Mouse (Mus musculus): ENCODE data around the gene Vmn1r9. TPM values are rescaled to one million over a fixed set of nuclear protein-coding genes. Genes with fewer than 3 reads are reported as not detected.

Vmn1r9 gene
- not detected in 2 replicates for polyA plus RNA-seq (2012; rRNA removed)

GRCm38 (mm10) chr6:57066487-57066886, at the start of gene Vmn1r9:
TSS of gene Vmn1r9 (plus strand) at chr6:57066787.

GRCm38 (mm10) chr6:57025224-57025623, 41.4 kb upstream of the Vmn1r9 start, which contains the start of gene Vmn1r7:
TSS of gene Vmn1r7 (minus strand) at chr6:57025324.

GRCm38 (mm10) chr6:57031984-57032383, 34.6 kb upstream of the Vmn1r9 start, which contains the start of gene Vmn1r8:
TSS of gene Vmn1r8 (plus strand) at chr6:57032284.

GRCm38 (mm10) chr6:57109154-57109553, 42.6 kb downstream of the Vmn1r9 start, which contains the start of gene Vmn1r10:
TSS of gene Vmn1r10 (plus strand) at chr6:57109454.

Other genes starting within 250 kb of the Vmn1r9 start
- 40.0 and 90.3 TPM in 2 replicates for gene Fkbp9, start 234.7 kb upstream of the Vmn1r9 start, polyA plus RNA-seq (2012; rRNA removed)
- gene Nt5c3, start 142.9 kb upstream of the Vmn1r9 start, polyA plus RNA-seq (2012; rRNA removed), result 48.3 and 50.6 TPM in 2 replicates
- 0.36 and 0.43 TPM in 2 replicates for gene Vmn1r4, start 142.8 kb upstream of the Vmn1r9 start, polyA plus RNA-seq (2012; rRNA removed)
- not detected in 2 replicates for gene Vmn1r5, start 96.5 kb upstream of the Vmn1r9 start, polyA plus RNA-seq (2012; rRNA removed)
- gene Vmn1r6, start 69.5 kb upstream of the Vmn1r9 start, polyA plus RNA-seq (2012; rRNA removed), result not detected in 2 replicates
- not detected in 2 replicates for gene Vmn1r7, start 41.5 kb upstream of the Vmn1r9 start, polyA plus RNA-seq (2012; rRNA removed)
- not detected in 2 replicates for gene Vmn1r8, start 34.5 kb upstream of the Vmn1r9 start, polyA plus RNA-seq (2012; rRNA removed)
- not detected in 2 replicates for gene Vmn1r10, start 42.7 kb downstream of the Vmn1r9 start, polyA plus RNA-seq (2012; rRNA removed)
- not detected in 2 replicates for gene Vmn1r11, start 66.7 kb downstream of the Vmn1r9 start, polyA plus RNA-seq (2012; rRNA removed)
- not detected in 2 replicates for gene Vmn1r12, start 90.1 kb downstream of the Vmn1r9 start, polyA plus RNA-seq (2012; rRNA removed)
- not detected in 2 replicates for gene Vmn1r13, start 136.5 kb downstream of the Vmn1r9 start, polyA plus RNA-seq (2012; rRNA removed)
- not detected in 2 replicates for gene Vmn1r14, start 164.9 kb downstream of the Vmn1r9 start, polyA plus RNA-seq (2012; rRNA removed)
- gene Vmn1r15, start 191.2 kb downstream of the Vmn1r9 start, polyA plus RNA-seq (2012; rRNA removed), result not detected in 2 replicates